Mouse (Mus musculus): Measurements from ENCODE around the gene Lamb1.

DNA sequence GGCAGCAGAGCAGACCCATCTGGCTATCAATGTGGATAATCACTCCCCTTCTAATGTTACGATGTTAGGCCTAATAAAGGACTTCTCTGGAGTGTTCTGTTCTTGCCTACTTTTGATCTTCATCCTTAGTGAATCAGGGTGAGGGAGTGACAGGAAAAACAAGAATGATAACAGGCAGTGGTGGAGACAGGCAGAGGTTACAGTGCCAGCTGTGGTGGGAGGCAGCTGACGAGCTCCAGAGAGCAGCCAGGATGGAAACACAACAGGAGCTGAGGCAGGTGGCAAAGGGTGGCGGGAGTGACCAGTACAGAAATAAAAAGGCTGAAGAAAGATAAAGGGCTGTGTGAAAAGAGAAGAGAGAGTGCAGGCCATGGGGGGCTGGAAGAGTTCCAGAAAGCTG, 101.4 kb downstream of the Lamb1 start:
- no peak for TF ChIP-seq CTCF (IDR thresholded peaks at IDR 0.05; ENCODE audit: borderline replicate concordance, control insufficient read depth, extremely low read depth, insufficient read depth, low read length, poor library complexity)
- TF ChIP-seq POLR2A (IDR thresholded peaks at IDR 0.05; ENCODE audit: control insufficient read depth, extremely low read depth, insufficient read depth, low read length, poor library complexity): no peak

All from thymus, adult 2 months (tissue).